Mouse (Mus musculus): Measurements from ENCODE around the gene Tmtc1.

DNA sequence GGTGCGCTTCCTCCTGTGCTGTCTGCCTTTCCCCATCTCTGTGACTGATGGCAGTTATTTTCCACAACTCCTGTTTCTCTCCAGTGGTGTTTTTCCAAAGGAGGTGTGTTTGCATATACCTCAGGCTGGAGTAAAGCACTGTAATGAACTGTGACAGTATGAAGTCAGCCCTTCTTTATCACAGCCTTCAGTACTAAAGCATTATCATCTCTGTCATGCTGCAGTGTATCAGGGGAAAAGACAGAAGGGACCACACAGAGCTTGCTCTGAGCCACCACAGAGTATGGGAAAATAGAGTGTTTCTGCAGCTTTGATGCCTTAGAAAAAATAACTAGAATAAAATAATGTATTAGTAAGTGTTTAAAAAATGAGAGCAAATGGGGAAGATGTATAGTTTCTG lies 81.0 kb downstream of the Tmtc1 start:
- TF ChIP-seq CTCF (IDR thresholded peaks at IDR 0.05; ENCODE audit: low read depth) (no peak), EP300 (optimal IDR thresholded peaks at IDR 0.05) (no peak)

Data from stomach, postnatal 0 days (tissue).